Mouse (Mus musculus) stomach, embryonic 15.5 days (tissue): ENCODE data around the gene Topors. TPM values are rescaled to one million over a fixed set of nuclear protein-coding genes. Genes with fewer than 3 reads are reported as not detected.

Experiments
- ATAC-seq: fragments of 200-750 bp; cut with Nextera tagmentation; 2 replicates; pipeline ENCODE4 v1.8.0; 2017; ENCODE audit warnings: low read depth, moderate number of reproducible peaks, moderate TSS enrichment; ENCODE audit not compliant: insufficient read depth, low FRiP score
- H3K27ac ChIP-seq: fragments of 300-500 bp; sonication (generic); 2 replicates; pipeline ENCODE4 v1.5.1; 2015; ENCODE audit warnings: mild to moderate bottlenecking, inconsistent platforms
- H3K27me3 ChIP-seq: fragments of 300-500 bp; sonication (generic); replicated peaks from 2 replicates; pipeline ENCODE4 v1.6.1; 2015; ENCODE audit warnings: inconsistent platforms
- H3K36me3 ChIP-seq: fragments of 300-500 bp; sonication (generic); 2 replicates; pipeline ENCODE4 v1.6.1; 2015; ENCODE audit warnings: inconsistent platforms
- H3K4me1 ChIP-seq: fragments of 300-500 bp; sonication (generic); 2 replicates; pipeline ENCODE4 v1.6.1; 2015; ENCODE audit warnings: inconsistent platforms
- H3K4me2 ChIP-seq: fragments of 300-500 bp; sonication (generic); 2 replicates; pipeline ENCODE4 v1.6.1; 2015; ENCODE audit warnings: mild to moderate bottlenecking, inconsistent platforms
- H3K4me3 ChIP-seq: fragments of 300-500 bp; sonication (generic); replicated peaks from 2 replicates; pipeline ENCODE4 v1.5.1; 2015; ENCODE audit warnings: inconsistent platforms
- H3K9ac ChIP-seq: fragments of 300-500 bp; sonication (generic); 2 replicates; pipeline ENCODE4 v1.6.1; 2015; ENCODE audit warnings: inconsistent platforms
- H3K9me3 ChIP-seq: fragments of 300-500 bp; sonication (generic); 2 replicates; pipeline ENCODE4 v1.6.1; 2016; ENCODE audit warnings: inconsistent platforms
- WGBS: fragments of 180-500 bp; shearing (Covaris S2); methylation state at CpG from one replicate; pipeline ENCODE4 v1.1.7; 2015; 5-methylcytosine and 5-hydroxymethylcytosine counted together
- polyA plus RNA-seq: library from polyadenylated mRNA; unstranded; fragments of >200 nt; fragmentation: Nextera tagmentation; extraction: Ambion mirVana; gene quantifications from 2 replicates; pipeline ENCODE4 v1.2.1, GENCODE M21; 2015

Topors gene
- polyA plus RNA-seq, 1 experiment from 2014 or later, result 41.8 TPM

- Histone ChIP-seq H3K9me3 (no peaks in the 10 kb centered on the region), H3K27me3 (no peaks in the 10 kb centered on the region), H3K27ac (no peak overlapping the region), H3K4me1 (no peaks in the 10 kb centered on the region), H3K36me3 (0 out of 2 replicates have a peak, but pooled peaks cover 3% of the 10 kb centered on the region), H3K4me3 (no peak overlapping the region), H3K4me2 (no peak overlapping the region), H3K9ac (no peak overlapping the region)
- no peak for ATAC-seq
- WGBS, result 39% methylated on average over 21 of the region's 21 CpGs
Measured at GRCm38 (mm10) chr4:40221876-40222585, 47.6 kb downstream of the Topors start.

- Histone ChIP-seq H3K36me3 (0 out of 2 replicates have a peak, but pooled peaks cover 4% of the 10 kb centered on the region), H3K9me3 (no peaks in the 10 kb centered on the region), H3K4me3 (no peak overlapping the region), H3K9ac (no peak overlapping the region), H3K4me2 (0 out of 2 replicates have a peak overlapping the region, but pooled peaks have one; percentile 2), H3K27me3 (no peaks in the 10 kb centered on the region), H3K27ac (no peak overlapping the region), H3K4me1 (no peaks in the 10 kb centered on the region)
- 24% methylated on average over 14 of the region's 14 CpGs for WGBS
- ATAC-seq, result no peak; the same call in 1 of the 2 replicates
Measured at GRCm38 (mm10) chr4:40221004-40221760, 48.5 kb downstream of the Topors start.

- WGBS, result 23% methylated on average over 12 of the region's 12 CpGs
- Histone ChIP-seq H3K4me2 (peak overlapping the region; percentile 5; the same call in 1 of the 2 replicates), H3K4me1 (no peaks in the 10 kb centered on the region), H3K9me3 (no peaks in the 10 kb centered on the region), H3K36me3 (0 out of 2 replicates have a peak, but pooled peaks cover 7% of the 10 kb centered on the region), H3K9ac (no peak overlapping the region), H3K27ac (no peak overlapping the region), H3K27me3 (no peaks in the 10 kb centered on the region), H3K4me3 (no peak overlapping the region)
- 0 out of 2 replicates have a peak, but pooled peaks have one; percentile 24 for ATAC-seq
Measured at GRCm38 (mm10) chr4:40220437-40220836, 49.2 kb downstream of the Topors start.

GRCm38 (mm10) chr4:40218382-40218781 is 51.3 kb downstream of the Topors start:
- WGBS, result 70% methylated on average over 7 of the region's 7 CpGs
- H3K27ac ChIP-seq, result no peak overlapping the region
- no peaks in the 10 kb centered on the region for H3K9me3 ChIP-seq
- 0 out of 2 replicates have a peak, but pooled peaks cover 7% of the 10 kb centered on the region for H3K36me3 ChIP-seq
- no peaks in the 10 kb centered on the region for H3K27me3 ChIP-seq
- no peak overlapping the region for H3K9ac ChIP-seq
- no peak overlapping the region for H3K4me3 ChIP-seq
- H3K4me1 ChIP-seq, result no peaks in the 10 kb centered on the region
- no peak overlapping the region for H3K4me2 ChIP-seq
- ATAC-seq, result no peak; the same call in 1 of the 2 replicates

GRCm38 (mm10) chr4:40217910-40218309 is 51.7 kb downstream of the Topors start:
- Histone ChIP-seq H3K9me3 (no peaks in the 10 kb centered on the region), H3K27ac (no peak overlapping the region), H3K9ac (no peak overlapping the region), H3K4me1 (no peaks in the 10 kb centered on the region), H3K27me3 (no peaks in the 10 kb centered on the region), H3K4me3 (no peak overlapping the region), H3K36me3 (0 out of 2 replicates have a peak, but pooled peaks cover 7% of the 10 kb centered on the region), H3K4me2 (no peak overlapping the region)
- ATAC-seq, result no peak
- 57% methylated on average over 3 of the region's 3 CpGs for WGBS

- Histone ChIP-seq H3K36me3 (0 out of 2 replicates have a peak, but pooled peaks cover 9% of the 10 kb centered on the region), H3K4me3 (no peak overlapping the region), H3K4me1 (no peaks in the 10 kb centered on the region), H3K9ac (no peak overlapping the region), H3K4me2 (no peak overlapping the region), H3K27ac (no peak overlapping the region), H3K27me3 (no peaks in the 10 kb centered on the region), H3K9me3 (no peaks in the 10 kb centered on the region)
- ATAC-seq, result no peak
- WGBS, result 90% methylated on average over 4 of the region's 6 CpGs
Measured at GRCm38 (mm10) chr4:40212177-40212576, 57.5 kb downstream of the Topors start.

Other genes with a start within 250 kb of the Topors start
- gene Aco1, start 126.8 kb downstream of the Topors start, polyA plus RNA-seq, result 55.0 and 64.9 TPM in 2 replicates
- 13.2 and 13.6 TPM in 2 replicates for gene Ddx58, start 30.0 kb downstream of the Topors start, polyA plus RNA-seq
- 29.1 and 53.0 TPM in 2 replicates for gene Smim27, start 271 bp downstream of the Topors start, polyA plus RNA-seq
- 324 and 340 TPM in 2 replicates for gene Ndufb6, start 9.6 kb upstream of the Topors start, polyA plus RNA-seq
- 0.49 and 0.70 TPM in 2 replicates for gene Tmem215, start 202.3 kb upstream of the Topors start, polyA plus RNA-seq